Mouse (Mus musculus) embryonic facial prominence, embryonic 15.5 days (tissue): ENCODE data around the gene Kiz. TPM values are rescaled to one million over a fixed set of nuclear protein-coding genes. Genes with fewer than 3 reads are reported as not detected.

Experiments
- ATAC-seq: fragments of 200-750 bp; cut with Nextera tagmentation; 2 replicates; pipeline ENCODE4 v1.8.0; 2017; ENCODE audit warnings: low read depth, moderate TSS enrichment; ENCODE audit not compliant: insufficient number of reproducible peaks, low FRiP score, low TSS enrichment
- H3K27ac ChIP-seq: fragments of 300-500 bp; sonication (generic); replicated peaks from 2 replicates; pipeline ENCODE4 v1.5.1; 2015; ENCODE audit warnings: mild to moderate bottlenecking, inconsistent platforms
- H3K27me3 ChIP-seq: fragments of 300-500 bp; sonication (generic); 2 replicates; pipeline ENCODE4 v1.6.1; 2015; ENCODE audit warnings: inconsistent platforms
- H3K36me3 ChIP-seq: fragments of 300-500 bp; sonication (generic); 2 replicates; pipeline ENCODE4 v1.6.1; 2015; ENCODE audit warnings: mild to moderate bottlenecking, inconsistent platforms
- H3K4me1 ChIP-seq: fragments of 300-500 bp; sonication (generic); 2 replicates; pipeline ENCODE4 v1.6.1; 2015; ENCODE audit warnings: inconsistent platforms
- H3K4me2 ChIP-seq: fragments of 300-500 bp; sonication (generic); replicated peaks from 2 replicates; pipeline ENCODE4 v1.6.1; 2015; ENCODE audit warnings: mild to moderate bottlenecking, inconsistent platforms
- H3K4me3 ChIP-seq: fragments of 300-500 bp; sonication (generic); replicated peaks from 2 replicates; pipeline ENCODE4 v1.5.1; 2015; ENCODE audit warnings: mild to moderate bottlenecking, inconsistent platforms
- H3K9ac ChIP-seq: fragments of 300-500 bp; sonication (generic); 2 replicates; pipeline ENCODE4 v1.6.1; 2015; ENCODE audit warnings: inconsistent platforms
- H3K9me3 ChIP-seq: fragments of 300-500 bp; sonication (generic); replicated peaks from 2 replicates; pipeline ENCODE4 v1.6.1; 2016; ENCODE audit warnings: inconsistent platforms
- WGBS: fragments of 180-500 bp; shearing (Covaris S2); methylation state at CpG from one replicate; pipeline ENCODE4 v1.1.7; 2015; 5-methylcytosine and 5-hydroxymethylcytosine counted together
- polyA plus RNA-seq: library from polyadenylated mRNA; unstranded; fragments of >200 nt; fragmentation: Nextera tagmentation; extraction: Ambion mirVana; gene quantifications from 2 replicates; pipeline ENCODE4 v1.2.1, GENCODE M21; 2015

Kiz gene
- polyA plus RNA-seq, 1 experiment from 2014 or later: 32.8 TPM

DNA sequence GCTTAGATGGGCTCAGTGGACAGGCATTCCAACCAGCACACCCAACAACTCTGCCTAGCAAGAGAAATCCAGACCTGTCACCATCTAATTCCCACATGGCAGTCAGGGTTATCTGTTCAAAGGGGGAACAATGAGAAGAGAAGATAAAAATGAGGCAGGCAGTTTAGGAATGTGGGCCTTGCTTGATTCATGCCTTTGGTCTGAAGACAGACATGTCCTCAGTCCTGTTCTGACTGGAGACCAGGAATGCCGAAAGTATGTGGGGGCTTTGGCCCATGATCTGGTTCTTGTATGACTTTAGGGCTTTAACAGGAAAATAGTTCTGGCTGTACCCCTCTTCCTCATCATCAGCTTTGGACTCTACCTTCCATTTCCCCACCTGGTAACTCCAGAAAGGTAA is 130.1 kb downstream of the Kiz start:
- no peak overlapping the region for H3K4me2 ChIP-seq
- no peaks in the 10 kb centered on the region for H3K27me3 ChIP-seq
- 80% methylated on average over 1 of the region's 1 CpGs for WGBS
- no peak for ATAC-seq
- no peaks in the 10 kb centered on the region for H3K36me3 ChIP-seq
- H3K9me3 ChIP-seq: no peaks in the 10 kb centered on the region
- no peak overlapping the region for H3K27ac ChIP-seq
- H3K4me1 ChIP-seq: no peaks in the 10 kb centered on the region
- no peak overlapping the region for H3K4me3 ChIP-seq
- no peak overlapping the region for H3K9ac ChIP-seq

DNA sequence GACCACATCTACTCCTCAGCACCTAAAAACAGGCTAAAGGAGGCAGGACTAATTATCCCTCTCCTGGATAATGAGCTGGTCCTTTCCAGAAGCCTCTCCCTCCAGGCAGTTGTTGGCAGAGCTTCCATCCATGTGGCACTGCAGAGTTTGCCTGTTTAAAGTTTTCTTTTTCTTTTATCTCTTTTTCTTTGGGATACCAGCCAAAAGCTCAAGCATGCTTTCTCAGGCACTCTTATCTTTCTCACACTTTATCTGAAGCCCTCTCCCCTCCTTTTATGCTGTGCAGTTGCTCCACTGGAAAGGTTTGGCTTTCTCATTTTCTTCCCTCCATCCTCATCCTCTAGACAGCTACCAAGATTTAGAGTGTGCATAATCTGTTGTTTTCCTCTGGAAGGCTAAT is 130.8 kb downstream of the Kiz start:
- H3K27me3 ChIP-seq: no peaks in the 10 kb centered on the region
- H3K27ac ChIP-seq: no peak overlapping the region
- ATAC-seq: no peak
- no peaks in the 10 kb centered on the region for H3K36me3 ChIP-seq
- H3K9me3 ChIP-seq: no peaks in the 10 kb centered on the region
- H3K4me3 ChIP-seq: no peak overlapping the region
- no peak overlapping the region for H3K4me2 ChIP-seq
- no peak overlapping the region for H3K9ac ChIP-seq
- H3K4me1 ChIP-seq: no peaks in the 10 kb centered on the region

DNA sequence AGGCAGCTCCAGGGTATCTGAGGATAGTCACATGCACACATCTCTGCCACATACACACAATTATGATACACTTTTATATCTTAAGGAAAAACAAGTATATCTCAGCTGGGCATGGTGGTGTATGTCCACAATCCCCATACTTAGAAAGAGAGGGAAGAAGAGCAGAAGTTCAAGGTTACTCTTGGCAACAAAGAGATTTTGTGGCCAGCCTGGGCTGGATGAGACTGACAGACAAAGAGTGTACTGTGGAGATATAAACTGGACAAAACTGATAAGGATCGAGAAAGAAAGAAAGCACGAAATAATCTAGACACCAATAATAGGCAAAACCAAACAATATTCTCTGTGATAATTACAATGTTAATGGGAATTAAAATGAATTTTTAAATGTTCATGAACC is 151.6 kb downstream of the Kiz start:
- no peak for ATAC-seq
- no peak overlapping the region for H3K9ac ChIP-seq
- H3K4me1 ChIP-seq: 0 out of 2 replicates have a peak, but pooled peaks cover 7% of the 10 kb centered on the region
- H3K4me2 ChIP-seq: no peak overlapping the region
- no peak overlapping the region for H3K27ac ChIP-seq
- no peaks in the 10 kb centered on the region for H3K9me3 ChIP-seq
- H3K27me3 ChIP-seq: no peaks in the 10 kb centered on the region
- H3K36me3 ChIP-seq: no peaks in the 10 kb centered on the region
- 90% methylated on average over 2 of the region's 2 CpGs for WGBS
- no peak overlapping the region for H3K4me3 ChIP-seq

DNA sequence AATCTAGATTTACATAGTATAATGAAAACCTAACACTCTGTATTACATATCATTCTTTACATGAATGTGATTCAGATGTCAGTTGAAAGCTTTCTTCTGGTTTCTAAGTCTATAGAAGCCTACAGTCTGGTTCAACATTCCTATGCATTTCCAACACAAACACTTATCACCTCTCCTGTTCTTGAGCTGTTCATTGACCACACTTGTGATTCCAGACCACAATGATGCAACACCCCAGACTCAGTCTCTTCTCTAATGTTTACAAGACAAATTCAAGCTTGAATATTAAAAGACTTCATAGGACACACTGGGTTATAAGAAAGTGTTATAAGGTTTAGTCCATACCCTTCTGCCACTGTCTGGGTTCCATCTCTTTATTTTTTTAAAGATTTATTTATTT is 153.4 kb downstream of the Kiz start:
- Histone ChIP-seq H3K9me3 (no peaks in the 10 kb centered on the region), H3K9ac (no peak overlapping the region), H3K36me3 (no peaks in the 10 kb centered on the region), H3K27me3 (no peaks in the 10 kb centered on the region), H3K27ac (no peak overlapping the region), H3K4me1 (0 out of 2 replicates have a peak, but pooled peaks cover 7% of the 10 kb centered on the region), H3K4me3 (no peak overlapping the region), H3K4me2 (no peak overlapping the region)
- no peak for ATAC-seq

DNA sequence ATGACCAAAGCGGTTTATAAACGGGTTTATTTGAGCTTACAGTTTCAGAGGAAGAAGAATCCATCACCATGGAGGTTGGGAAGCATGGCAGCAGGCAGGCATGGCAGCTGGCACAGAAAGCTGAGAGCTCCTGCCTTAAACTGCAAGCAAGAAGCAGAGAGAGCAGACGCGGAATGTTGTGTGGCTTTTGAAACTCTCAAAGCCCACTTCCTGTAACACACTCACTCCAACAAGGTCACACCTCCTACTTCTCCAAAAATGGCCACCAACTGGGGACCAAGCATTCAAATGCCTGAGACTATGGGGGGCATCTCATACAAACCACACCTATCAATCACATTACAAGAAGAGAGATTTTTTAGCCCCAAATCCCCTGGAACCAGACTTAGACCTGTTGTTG is 154.5 kb downstream of the Kiz start:
- Histone ChIP-seq H3K4me1 (peaks cover 10% of the 10 kb centered on the region; the same call in 1 of the 2 replicates), H3K4me2 (no peak overlapping the region), H3K27ac (no peak overlapping the region), H3K4me3 (no peak overlapping the region), H3K9ac (no peak overlapping the region), H3K36me3 (no peaks in the 10 kb centered on the region), H3K9me3 (no peaks in the 10 kb centered on the region), H3K27me3 (no peaks in the 10 kb centered on the region)
- 93% methylated on average over 4 of the region's 4 CpGs for WGBS
- no peak for ATAC-seq

DNA sequence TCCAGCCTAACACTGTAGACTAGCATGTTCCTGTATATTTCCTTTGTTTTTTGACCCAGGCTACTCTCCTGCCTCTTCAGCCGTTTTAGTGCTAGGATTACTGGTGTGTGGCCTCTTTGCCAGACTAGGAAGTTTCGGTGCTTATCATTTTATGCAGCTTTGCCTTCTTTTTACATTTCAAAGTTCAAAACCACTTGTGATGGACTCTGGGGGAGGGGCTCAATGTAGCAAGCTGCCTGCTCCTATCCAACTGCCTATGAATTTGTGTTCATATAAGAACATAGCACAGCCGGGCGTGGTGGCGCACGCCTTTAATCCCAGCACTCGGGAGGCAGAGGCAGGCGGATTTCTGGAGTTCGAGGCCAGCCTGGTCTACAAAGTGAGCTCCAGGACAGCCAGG is 155.3 kb downstream of the Kiz start:
- Histone ChIP-seq H3K4me1 (peaks cover 10% of the 10 kb centered on the region; the same call in 1 of the 2 replicates), H3K27ac (no peak overlapping the region)
- no peak for ATAC-seq

DNA sequence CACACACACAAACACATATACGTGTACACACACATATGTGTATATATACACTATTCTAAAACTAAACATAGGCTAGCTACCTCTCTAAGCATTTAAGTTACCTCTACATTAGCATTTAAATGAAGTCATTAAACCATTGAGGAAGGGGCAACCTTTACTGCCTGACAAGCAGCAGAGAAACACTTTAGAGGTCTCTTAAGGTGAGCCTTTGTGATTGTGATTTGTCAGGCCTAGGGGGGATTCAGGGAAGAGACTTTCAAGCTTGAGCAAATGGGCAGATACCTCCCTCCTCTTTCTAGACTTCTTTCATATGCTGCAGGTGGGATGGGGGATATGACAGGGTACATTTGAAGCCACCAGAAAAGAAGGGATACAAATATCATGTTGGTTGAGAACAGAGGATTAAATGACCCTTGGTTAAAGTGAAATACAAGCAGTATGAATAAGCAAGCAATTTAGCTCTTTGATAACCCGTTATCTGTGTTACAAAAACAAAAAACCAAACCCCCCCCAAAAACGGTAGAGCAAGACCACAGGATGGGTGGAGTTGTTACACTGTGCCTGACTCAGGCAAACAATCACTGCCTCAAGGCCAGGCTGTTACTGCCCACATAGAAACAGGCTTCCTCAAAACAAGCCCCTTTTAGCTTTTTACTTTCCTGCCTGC is 155.9 kb downstream of the Kiz start:
- Histone ChIP-seq H3K4me2 (peak overlapping the region; percentile 56), H3K9ac (peak overlapping the region; percentile 89; the same call in 1 of the 2 replicates), H3K4me3 (peak overlapping the region; percentile 96), H3K9me3 (no peaks in the 10 kb centered on the region), H3K36me3 (no peaks in the 10 kb centered on the region), H3K27me3 (no peaks in the 10 kb centered on the region), H3K4me1 (peaks cover 10% of the 10 kb centered on the region; the same call in 1 of the 2 replicates), H3K27ac (peak overlapping the region; percentile 100)
- 58% methylated on average over 3 of the region's 3 CpGs for WGBS
- ATAC-seq: no peak

More for the DNA sequence above, 155.3 kb downstream of the Kiz start:
- Histone ChIP-seq H3K36me3 (no peaks in the 10 kb centered on the region), H3K4me2 (no peak overlapping the region), H3K9ac (no peak overlapping the region), H3K9me3 (no peaks in the 10 kb centered on the region), H3K4me3 (no peak overlapping the region), H3K27me3 (no peaks in the 10 kb centered on the region)
- 95% methylated on average over 9 of the region's 9 CpGs for WGBS

DNA sequence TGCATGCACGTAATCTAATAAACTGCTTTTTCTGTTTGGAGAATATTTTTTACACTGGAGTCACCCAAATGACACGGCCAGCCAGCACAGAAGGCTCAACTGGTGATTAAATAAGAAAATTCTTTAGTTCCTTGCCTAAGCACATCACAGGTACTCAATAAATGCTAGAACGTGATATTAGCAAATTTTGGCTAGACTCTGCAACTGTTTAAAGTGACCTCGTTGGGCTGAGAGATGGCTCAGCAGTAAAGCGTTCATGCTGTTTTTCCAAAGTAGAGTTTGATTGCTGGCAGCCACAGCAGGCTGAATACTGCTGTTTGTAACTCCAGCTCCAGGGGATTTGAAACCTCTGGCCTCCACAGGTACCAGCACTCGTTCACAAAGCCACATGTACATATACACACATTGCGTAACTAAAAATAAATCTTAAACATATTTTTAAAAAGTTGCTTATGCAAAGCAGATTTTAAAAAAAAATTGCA is 156.5 kb downstream of the Kiz start:
- H3K27ac ChIP-seq: peak overlapping the region; percentile 100
- 23% methylated on average over 7 of the region's 7 CpGs for WGBS
- H3K9ac ChIP-seq: peak overlapping the region; percentile 89
- H3K9me3 ChIP-seq: no peaks in the 10 kb centered on the region
- no peaks in the 10 kb centered on the region for H3K36me3 ChIP-seq
- no peak for ATAC-seq
- H3K4me3 ChIP-seq: peak overlapping the region; percentile 96
- peaks cover 10% of the 10 kb centered on the region; the same call in 1 of the 2 replicates for H3K4me1 ChIP-seq
- H3K27me3 ChIP-seq: no peaks in the 10 kb centered on the region
- H3K4me2 ChIP-seq: peak overlapping the region; percentile 56

DNA sequence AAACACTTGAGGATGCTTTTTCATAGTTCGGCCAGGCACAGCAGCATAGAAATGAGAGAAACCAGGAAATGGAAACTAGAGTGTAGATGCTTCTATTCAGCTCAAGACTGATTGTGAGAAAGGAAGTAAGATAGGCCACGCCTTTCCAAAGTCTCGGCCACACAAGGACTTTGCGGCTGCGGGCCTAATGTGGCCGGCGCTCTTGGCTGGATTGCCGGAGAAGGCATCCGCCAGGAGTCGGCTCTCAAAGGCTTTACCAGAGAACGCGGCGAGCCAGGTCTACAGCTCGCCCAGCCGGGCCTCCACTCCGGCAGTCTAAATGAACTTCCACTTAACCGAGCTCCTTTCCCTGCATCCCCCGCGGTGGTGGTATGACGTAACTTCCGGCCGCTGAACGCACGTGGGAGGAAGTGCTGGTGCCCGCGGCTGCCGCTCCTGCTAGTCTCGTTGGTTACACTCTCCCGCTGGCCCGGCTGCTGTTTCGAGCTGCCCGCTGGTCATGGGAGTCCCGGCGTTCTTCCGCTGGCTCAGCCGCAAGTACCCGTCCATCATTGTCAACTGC is 157.0 kb downstream of the Kiz start, which contains the start of gene Xrn2:
Gene Xrn2 (plus strand): TSS at position 374 of the 562 bp plus-strand sequence.
- peak within 1 kb of the TSS; percentile 56 for H3K4me2 ChIP-seq
- WGBS: under 1% methylated on average over 37 of the region's 37 CpGs
- peak within 1 kb of the TSS; percentile 100 for H3K27ac ChIP-seq
- no peaks in the 10 kb centered on the region for H3K9me3 ChIP-seq
- H3K27me3 ChIP-seq: no peaks in the 10 kb centered on the region
- H3K36me3 ChIP-seq: no peaks in the 10 kb centered on the region
- peak; percentile 95 for ATAC-seq
- peak within 1 kb of the TSS; percentile 96 for H3K4me3 ChIP-seq
- H3K9ac ChIP-seq: peak within 1 kb of the TSS; percentile 89
- H3K4me1 ChIP-seq: peaks cover 10% of the 10 kb centered on the region; the same call in 1 of the 2 replicates

DNA sequence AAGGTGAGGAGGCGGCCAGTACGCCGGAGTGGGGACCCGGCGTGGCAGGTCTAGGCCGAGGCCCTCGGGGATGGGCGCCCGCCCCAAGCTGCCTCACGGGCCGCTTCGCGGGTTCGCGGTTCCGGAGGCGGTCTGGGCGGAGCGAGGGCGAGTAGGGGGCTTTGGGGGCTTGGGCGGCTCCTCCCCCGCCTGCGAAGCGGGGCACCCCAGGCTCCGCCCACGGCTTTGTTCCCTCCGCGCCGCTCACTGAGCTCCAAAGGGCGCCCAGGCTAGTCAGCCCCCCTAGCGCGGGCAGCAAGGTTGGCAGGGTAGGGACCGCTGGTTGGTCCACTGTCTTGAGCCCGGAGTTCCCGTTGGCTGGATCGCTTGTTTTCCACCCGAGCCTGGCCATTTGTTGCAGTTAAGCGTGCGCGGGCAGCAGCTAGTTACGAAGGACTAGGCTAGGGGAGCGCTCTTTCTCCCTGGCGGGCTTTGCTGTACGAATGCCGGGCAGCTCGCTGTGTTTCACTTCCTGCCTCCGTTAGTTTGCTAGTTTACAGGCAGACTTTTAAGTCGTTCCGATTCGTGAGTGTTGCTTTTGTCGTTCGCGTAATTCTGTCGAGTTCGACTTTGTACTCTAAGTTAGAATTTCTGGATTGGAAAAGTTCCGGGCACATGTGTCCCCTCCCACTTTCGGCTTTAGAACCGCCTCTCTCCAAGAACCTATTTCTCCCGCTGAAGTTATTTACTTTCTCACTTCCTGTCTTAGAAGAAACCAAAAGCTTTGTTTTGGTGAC is 157.7 kb downstream of the Kiz start:
- H3K4me2 ChIP-seq: peak overlapping the region; percentile 56
- no peaks in the 10 kb centered on the region for H3K27me3 ChIP-seq
- H3K9me3 ChIP-seq: no peaks in the 10 kb centered on the region
- peak overlapping the region; percentile 89 for H3K9ac ChIP-seq
- WGBS: under 1% methylated on average over 54 of the region's 59 CpGs
- peak overlapping the region; percentile 100 for H3K27ac ChIP-seq
- no peaks in the 10 kb centered on the region for H3K36me3 ChIP-seq
- peak overlapping the region; percentile 96 for H3K4me3 ChIP-seq
- H3K4me1 ChIP-seq: peaks cover 10% of the 10 kb centered on the region; the same call in 1 of the 2 replicates
- ATAC-seq: peak; percentile 89
